Mouse (Mus musculus): ENCODE data around the gene Trex2.

The Trex2 gene

GRCm38 (mm10) chrX:73435252-73435651 lies at the start of gene Trex2:
TSS of gene Trex2 (minus strand) at chrX:73435344.
- DNase-seq: no peak

DNA sequence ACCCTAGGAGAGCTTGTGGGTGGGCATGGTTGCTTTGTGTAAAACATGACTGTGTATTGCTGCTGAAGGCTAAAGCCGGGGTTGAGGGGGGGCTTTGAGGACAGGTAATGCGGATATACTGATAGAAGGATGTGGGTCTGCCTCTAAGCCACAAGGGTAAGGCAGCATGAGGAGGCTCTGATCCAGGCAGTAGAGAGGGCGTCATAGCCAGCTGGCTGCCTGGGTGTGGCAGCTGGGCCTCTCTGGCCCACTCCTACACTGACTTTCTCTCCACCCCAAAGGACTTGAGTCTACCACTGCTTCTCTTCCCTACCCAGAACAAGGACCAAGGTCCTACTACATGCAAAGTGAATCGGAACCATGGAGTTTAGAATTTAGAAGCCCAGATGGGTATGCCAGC lies 49.7 kb upstream of the Trex2 start:
- no peak for DNase-seq

- no peak for DNase-seq
Measured at GRCm38 (mm10) chrX:73484076-73484475, 48.9 kb upstream of the Trex2 start.

DNA sequence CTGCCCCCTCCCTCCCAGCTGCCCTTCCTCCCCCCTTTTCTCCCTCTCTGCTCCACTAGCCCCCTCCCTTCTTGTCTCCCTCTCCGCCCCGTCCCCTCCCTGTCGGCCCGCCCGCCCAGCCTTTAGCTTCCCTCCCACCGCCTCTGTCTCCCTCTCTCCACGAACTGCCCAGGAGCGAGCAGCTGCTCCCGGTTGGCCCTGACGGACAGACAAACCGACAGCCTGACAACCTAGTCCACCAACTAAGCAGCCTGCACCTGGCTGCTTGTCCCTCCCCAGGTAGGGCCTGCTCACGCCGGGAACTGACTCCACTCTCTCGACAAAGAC lies 48.3 kb upstream of the Trex2 start, which contains the start of gene Bgn:
Bgn (plus strand) TSS at position 119 of the 327 bp plus-strand sequence.
- no peak for DNase-seq

DNA sequence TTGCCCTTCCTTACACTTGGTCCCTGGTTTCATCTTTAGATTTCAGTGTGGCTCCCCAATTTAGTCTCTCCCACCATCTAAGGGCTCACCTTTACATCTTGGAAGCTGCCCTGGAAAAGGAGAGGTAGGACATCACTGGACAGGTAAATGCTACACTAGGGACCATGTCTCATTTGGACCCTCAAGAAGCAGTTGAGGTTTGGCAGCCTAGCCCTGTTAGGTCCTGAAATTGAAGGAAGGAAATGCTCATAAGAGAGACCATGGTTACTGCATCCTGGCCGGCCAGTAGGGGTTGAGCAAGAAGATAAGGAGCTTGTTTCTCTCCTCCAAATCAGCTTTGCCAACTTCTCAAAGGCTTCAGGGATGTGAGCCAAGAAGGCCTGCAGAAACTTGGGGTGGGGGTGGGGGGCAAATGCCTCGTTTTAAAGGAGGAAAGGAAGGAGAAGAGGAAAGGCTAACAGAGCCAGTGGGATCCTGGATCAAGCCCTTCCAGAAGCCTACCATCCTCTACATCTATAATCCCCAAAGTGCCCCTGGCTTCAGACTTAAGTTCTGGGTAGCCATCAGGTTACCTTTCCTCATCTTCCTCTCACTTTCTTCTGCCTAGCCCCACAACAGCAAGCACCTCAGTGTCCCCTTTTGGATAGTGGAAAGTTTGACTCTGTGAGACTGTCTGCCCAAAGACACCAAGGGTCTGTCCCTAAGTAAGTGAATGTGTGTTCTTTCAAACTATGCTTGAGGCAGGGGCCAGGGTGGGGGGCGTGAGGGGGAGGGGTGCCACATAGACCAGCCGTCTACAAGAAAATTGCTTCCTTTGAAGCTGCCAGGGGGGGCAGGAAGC lies 47.7 kb upstream of the Trex2 start:
- no peak for DNase-seq

DNA sequence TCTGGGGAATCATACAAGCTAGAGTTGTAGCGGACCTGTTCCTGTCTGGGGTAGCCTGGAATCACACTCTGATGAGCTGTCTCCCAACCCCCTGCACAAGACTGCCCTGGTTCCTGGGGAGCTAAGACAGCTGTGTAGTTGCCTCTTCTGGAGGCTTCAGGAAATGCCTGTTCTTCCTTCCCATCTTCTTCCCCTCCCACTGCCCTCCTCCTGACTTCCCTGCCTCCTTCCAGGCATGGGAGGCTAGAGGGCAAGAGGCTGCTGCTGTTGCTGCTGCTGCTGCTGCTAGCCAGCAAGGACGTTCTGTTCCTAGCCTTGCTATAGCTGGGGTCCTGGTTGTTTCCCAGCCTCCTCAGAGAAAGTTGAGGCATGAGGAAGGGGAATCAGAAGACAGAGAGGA lies 45.2 kb upstream of the Trex2 start:
- DNase-seq: peak; percentile 33

DNA sequence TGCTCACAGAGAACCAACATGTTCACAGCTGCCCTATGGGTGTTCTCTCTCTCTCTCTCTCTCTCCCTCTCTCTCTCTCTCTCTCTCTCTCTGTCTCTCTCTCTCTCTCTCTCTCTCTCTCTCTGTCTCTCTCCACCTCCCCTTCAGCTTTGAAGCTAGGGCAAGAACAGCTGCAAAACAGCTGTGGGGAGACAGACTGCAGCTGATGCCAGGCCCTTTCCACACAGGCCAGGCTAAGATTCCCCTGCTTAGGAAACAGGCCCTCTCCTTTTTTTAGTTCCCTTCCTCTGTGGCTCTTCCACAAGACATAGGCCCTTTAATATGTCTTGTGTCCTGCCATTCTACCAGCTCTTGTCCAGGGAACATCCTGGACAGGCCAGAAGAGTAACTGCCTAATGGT lies 44.5 kb upstream of the Trex2 start:
- no peak for DNase-seq

DNA sequence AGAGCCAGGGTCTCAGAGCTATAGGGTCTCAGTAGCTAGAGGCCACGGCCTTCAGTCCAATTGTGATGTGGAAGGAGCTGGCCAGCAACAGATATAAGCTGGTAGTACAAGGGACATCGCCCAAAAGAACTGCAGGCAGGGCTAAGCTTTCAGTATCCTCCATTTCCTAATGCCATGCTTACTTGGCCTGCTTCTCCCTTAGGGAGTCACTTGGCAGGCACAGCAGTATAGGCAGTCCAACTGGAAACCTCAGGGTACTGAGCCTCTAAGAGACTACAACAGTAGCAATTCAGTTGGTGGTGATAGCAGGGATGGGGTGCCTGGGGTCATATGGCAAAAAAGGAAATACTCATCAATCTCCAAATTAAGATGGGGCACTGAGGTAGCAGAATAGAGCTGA lies 42.4 kb upstream of the Trex2 start:
- DNase-seq: no peak

- DNase-seq: peak; percentile 71
Measured at GRCm38 (mm10) chrX:73476621-73477020, 41.5 kb upstream of the Trex2 start.

DNA sequence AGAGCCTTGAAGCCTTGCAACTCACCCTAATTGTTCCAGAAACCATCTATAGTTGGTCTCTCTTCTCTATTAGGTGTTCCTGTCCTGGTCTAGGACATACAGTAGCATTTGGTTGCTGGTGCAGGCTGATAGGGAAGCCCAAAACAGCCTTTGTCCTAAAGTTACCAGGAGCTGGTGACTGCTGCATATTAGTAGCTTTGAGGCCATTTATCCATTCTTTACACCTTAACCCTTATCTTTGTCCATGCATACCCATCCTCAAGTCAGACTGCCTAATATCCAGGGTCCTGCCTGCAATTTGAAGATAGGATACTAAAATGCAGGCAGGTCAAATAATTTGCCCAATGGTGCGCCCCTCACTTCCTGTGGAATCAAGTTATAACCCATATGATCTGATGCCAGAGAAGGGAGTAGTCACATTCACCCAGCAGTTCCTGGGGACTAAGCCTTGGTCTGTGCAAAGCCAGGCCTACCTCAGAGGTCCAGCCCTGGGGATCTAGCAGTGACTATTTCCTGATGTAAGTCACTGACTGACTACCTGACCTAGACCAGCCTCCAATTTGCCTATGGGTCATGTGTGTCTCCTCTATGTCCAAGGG lies 40.6 kb upstream of the Trex2 start:
- no peak for DNase-seq

DNA sequence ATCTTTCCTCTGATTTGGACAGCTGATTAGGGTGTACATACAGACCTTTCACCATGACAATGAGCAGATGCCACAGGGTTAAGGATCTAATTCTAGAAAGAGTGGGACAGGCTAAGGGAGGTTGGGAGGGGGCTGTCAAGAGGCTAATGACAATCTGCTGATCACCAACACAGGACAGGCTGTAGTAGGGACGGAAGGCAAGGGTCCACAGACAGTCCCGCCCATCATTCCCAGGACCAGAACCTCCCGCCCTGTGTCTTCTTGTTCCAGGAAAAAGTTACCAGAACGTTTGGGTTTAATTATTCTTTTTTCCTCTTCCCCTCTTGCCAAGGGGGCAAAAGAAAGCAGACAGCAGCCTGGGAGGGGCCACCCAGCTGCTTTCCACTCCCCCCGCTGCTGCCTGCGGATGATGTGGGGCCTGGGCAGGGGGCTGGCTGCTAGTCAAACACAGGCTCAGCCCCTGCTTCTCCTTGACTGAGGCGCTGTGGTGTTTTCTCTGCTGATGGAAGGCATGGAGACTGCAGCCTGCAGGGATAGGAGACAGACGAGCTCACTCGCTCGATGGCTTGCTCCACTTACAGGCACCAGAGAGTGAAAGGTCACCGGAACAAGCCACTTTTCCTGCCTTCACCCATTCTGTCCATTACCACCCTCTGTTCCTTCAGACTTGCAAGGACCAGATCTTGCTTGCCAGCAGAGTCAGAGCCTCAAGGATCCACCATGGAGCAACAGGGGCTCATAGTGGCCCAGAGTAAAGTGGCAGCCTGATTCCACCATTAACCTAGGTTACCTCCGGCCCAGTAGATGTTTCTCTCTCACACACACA lies 39.4 kb upstream of the Trex2 start:
- DNase-seq: no peak

GRCm38 (mm10) chrX:73471764-73472163 lies 36.6 kb upstream of the Trex2 start:
- DNase-seq: no peak

DNA sequence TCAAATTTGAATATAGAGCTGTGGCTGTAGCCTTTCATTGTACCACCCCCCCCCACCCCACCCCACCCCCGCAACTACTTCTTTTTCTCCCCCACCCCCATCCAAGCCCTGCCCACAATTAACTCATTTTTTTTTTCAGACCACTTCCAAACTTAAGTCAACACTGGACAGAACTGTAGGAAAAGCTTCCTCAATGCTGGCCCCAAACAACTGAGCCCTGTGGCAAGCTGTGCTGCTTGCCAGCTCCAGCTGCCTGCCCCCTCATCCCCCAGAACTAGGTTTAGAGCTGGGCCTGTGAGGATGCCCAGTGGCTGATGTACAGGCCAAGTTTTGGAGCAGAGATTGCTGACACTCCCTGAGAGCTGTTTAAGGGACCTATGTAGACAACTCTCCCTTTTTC lies 33.6 kb upstream of the Trex2 start:
- DNase-seq: no peak

DNA sequence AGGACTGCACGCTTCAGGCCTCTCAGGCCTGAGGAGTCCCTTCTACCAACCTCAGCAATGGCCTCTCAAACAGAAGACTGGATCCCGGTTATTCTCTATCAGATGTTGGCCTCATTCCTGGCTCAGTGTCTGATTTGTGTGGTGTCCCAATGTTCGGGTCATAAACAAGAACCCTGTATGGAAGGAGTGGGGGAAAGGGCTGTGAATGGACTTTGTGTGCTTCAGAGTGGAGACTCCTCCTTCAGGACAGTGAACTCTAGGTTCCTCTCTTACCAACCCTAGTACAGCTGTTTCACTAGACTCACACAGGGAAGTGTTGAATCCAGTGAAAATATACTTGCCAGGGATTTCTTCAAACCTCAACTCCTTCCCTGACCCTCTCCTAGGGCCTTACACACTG lies 33.2 kb upstream of the Trex2 start:
- peak; percentile 47 for DNase-seq

- no peak for DNase-seq
Measured at GRCm38 (mm10) chrX:73467446-73468241, 32.5 kb upstream of the Trex2 start.

DNA sequence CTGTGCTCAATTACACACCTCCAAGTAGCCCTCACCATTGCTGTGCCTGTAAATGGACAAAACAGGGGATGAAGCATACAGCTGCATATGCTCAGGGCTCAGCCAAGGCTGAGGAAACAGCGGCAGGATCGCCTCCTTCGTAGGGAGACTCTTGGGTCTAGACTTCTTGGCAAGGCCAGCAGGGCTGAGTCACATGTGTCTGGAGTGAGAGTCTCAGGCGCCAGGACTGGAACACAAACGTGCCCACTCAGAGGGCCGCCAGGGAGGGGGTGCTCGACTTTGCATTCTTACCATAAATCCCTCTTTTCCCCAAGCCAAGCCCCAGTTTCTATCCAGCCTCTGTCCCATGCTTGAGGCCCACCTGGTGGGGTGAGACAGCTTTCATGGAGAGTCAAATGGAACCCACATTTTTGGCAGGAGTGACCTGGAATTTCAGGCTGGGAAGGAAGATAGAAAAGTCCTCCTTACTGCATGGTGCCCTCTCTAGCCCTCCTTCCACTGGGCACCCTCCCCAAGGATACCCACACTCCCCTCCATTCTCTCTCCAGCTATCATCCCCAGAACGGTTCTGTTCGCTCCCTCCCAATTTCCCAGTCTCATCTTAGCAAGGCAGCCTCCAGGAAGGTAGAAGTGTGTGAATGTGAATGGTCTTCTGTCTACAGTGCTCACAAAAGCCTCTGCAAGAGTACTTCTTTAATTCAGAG lies 30.5 kb upstream of the Trex2 start:
- DNase-seq: peak; percentile 27

DNA sequence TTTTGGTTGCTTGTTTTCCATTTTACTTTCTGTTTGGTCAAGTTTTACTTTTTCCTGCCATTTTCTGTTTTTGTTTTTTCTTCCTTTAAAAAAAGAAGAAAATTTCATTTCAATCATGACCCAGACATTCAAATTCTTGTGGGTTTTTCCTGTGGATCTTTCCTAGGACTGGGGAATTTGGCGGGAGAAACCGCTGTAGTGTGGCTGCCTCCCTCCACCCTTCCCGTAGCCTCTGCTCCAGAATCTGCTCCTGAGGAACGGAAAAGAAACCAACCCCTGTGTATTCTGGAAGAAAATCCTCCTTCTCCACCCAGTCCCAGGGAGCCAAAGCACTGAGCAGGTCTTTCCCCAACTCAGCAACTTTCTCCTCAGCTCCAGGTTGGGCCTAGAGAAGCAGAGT lies 25.6 kb upstream of the Trex2 start:
- DNase-seq: no peak

GRCm38 (mm10) chrX:73458877-73459392 lies 23.8 kb upstream of the Trex2 start, which contains the start of gene Haus7:
TSS of gene Haus7 (minus strand) at chrX:73459044.
- peak; percentile 96 for DNase-seq

- DNase-seq: no peak
Measured at GRCm38 (mm10) chrX:73451949-73452348, 16.8 kb upstream of the Trex2 start.

DNA sequence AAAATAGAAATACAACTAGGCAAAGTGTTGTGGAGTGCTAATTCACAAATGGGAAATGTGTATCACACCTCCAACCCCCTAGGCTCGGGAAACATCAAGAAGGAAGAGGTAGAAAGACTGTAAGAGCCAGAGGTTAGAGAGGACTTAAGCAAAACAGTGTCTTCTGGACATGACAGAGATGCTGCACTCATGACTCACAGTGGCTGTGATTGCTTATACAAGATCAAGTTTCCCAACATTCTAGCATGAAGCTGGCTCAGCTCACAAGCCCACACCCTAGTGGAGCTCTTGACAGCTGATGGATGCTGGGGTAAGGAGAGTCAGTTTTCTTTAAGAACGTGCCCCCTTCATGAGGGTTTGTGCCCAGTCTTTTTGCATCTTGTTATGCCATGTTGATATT lies 6.3 kb upstream of the Trex2 start:
- DNase-seq: no peak

DNA sequence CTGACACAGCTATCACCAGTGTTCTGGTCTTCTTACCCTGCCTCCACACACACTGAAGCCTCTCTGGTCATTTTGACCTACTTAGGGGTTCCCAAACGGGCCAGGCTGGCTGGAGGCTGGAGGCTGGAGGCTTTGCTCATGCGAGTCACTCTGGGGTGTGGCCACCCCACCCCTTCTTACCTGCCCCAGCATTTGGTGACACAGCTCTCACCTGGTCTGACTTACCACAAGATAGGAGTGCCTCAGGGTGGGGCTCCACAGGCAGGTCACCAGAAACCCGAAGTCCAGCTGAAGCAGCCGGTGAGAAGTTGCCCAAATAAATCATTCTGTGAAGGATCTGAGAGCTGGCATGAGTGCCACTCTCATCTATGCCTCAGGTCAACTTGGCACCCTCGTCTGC lies 2.3 kb downstream of the Trex2 start:
- DNase-seq: no peak

- DNase-seq: no peak
Measured at GRCm38 (mm10) chrX:73430036-73430435, 5.1 kb downstream of the Trex2 start.

All from kidney, adult 11 months (tissue).